Mouse (Mus musculus) E14TG2a.4 (cell line): ENCODE results near the gene Slc35b4.

Source experiments
- CTCF ChIP-seq: conservative IDR thresholded peaks from 2 replicates; pipeline ENCODE4 v1.5.1; 2014; ENCODE audit warnings: low read length
- NANOG ChIP-seq: IDR thresholded peaks from 2 replicates; pipeline ENCODE4 v1.6.1; 2014; ENCODE audit warnings: borderline replicate concordance, low read length, mixed read lengths

GRCm38 (mm10) chr6:34138366-34138765 lies 38.5 kb downstream of the Slc35b4 start:
- TF ChIP-seq CTCF (no peak), NANOG (no peak)
